Comparison of ENCODE assay signal across 23 mouse cellular contexts in genomic region chr5:75599991-75600390, GRCm38 (mm10). TPM values are rescaled to one million over a fixed set of nuclear protein-coding genes. Genes with fewer than 3 reads are reported as not detected.
A peak's percentile ranks its signal among the peaks of the same experiment; 100 is the strongest.
DNase-seq lines count a peak whose midpoint lies in the region; TF ChIP-seq lines count a peak whose summit lies in the region.
"Had no signal": no experiment of that assay in that cellular context is flagged by ENCODE, and none has a peak within 500 bp of the region (broad histone marks: within the 10 kb centered on the region; RNA-seq: fewer than 3 reads in every experiment).

No protein-coding gene starts in this region.

- TF ChIP-seq CTCF in E14TG2a.4 (conservative IDR thresholded peaks at IDR 0.05; ENCODE audit: low read length), result no peak

- peaks cover 10% of the 10 kb centered on the region; the same call in 1 of the 2 replicates for H3K36me3 ChIP-seq in E14TG2a.4 (ENCODE audit: insufficient read depth, low read length)
- H3K36me3 ChIP-seq: embryonic facial prominence, embryonic 10.5 days; embryonic facial prominence, embryonic 12.5 days; forebrain, embryonic 15.5 days had no signal

- H3K4me3 ChIP-seq in E14TG2a.4 (replicated peaks; ENCODE audit: low read length), result peak overlapping the region; percentile 18; the same call in 1 of the 2 replicates
- H3K4me3 ChIP-seq: embryonic facial prominence, embryonic 10.5 days; embryonic facial prominence, embryonic 12.5 days; forebrain, embryonic 13.5 days; forebrain, embryonic 15.5 days had no signal

- intact Hi-C loops in heart, postnatal 25 days (cut with DNase I), result no loop called here

- H3K9me3 ChIP-seq in E14TG2a.4 (ENCODE audit: low read length), result no peaks in the 10 kb centered on the region
- H3K9me3 ChIP-seq: embryonic facial prominence, embryonic 10.5 days; embryonic facial prominence, embryonic 12.5 days; forebrain, embryonic 13.5 days; forebrain, embryonic 15.5 days; G1E had no signal

- peaks cover 92% of the 10 kb centered on the region for H3K4me1 ChIP-seq in E14TG2a.4 (replicated peaks; ENCODE audit: low read depth, low read length)

- DNase-seq in ES-CJ7 (ENCODE audit: low read depth, low spot score) (peak; percentile 71), R1 (ENCODE audit: low read depth, low spot score) (peak; percentile 86)
- no peak for DNase-seq in heart, postnatal 25 days (ENCODE audit: low spot score)
- no peak for DNase-seq in gastrocnemius, postnatal 25 days
- no peak for DNase-seq in layer of hippocampus, adult 11-12 months (ENCODE audit: low spot score)
- DNase-seq: adrenal gland, adult 8-10 months; adrenal gland, postnatal 14 days; adrenal gland, postnatal 36 days; B cell, adult 2 months; cerebellum, adult 11-12 months; cerebellum, adult 2 months; cerebellum, adult 9-10 months; cerebellum, postnatal 10 days; cerebellum, postnatal 25 days; forebrain, postnatal 0 days had no signal

- H3K27me3 ChIP-seq in E14TG2a.4 (ENCODE audit: insufficient read depth, low read length), result no peaks in the 10 kb centered on the region
- H3K27me3 ChIP-seq: CH12.LX; embryonic facial prominence, embryonic 12.5 days; forebrain, embryonic 15.5 days; Patski had no signal

RNA-seq across cellular contexts. Expression of gene Kit, which starts 25.3 kb away (rescaled TPM):
- 1 to 10 TPM; 3.6 to 3.9 TPM for total RNA-seq in heart, postnatal 25 days (2021)
- total RNA-seq in gastrocnemius, postnatal 25 days (2021), result 1 to 10 TPM in 1 of 2 experiments, under 1 TPM in 1; 0.67 to 1.1 TPM

Comparison
In these comparisons a context has a peak if more than half of its experiments do, and no peak if none do; other contexts are left out.
1. DNase-seq: peak in ES-CJ7 (single experiment) and R1 (single experiment); none in heart, postnatal 25 days (single experiment), gastrocnemius, postnatal 25 days (single experiment) and layer of hippocampus, adult 11-12 months (single experiment).